Comparison of ENCODE assay signal across 8 mouse cellular contexts in the genomic region with DNA sequence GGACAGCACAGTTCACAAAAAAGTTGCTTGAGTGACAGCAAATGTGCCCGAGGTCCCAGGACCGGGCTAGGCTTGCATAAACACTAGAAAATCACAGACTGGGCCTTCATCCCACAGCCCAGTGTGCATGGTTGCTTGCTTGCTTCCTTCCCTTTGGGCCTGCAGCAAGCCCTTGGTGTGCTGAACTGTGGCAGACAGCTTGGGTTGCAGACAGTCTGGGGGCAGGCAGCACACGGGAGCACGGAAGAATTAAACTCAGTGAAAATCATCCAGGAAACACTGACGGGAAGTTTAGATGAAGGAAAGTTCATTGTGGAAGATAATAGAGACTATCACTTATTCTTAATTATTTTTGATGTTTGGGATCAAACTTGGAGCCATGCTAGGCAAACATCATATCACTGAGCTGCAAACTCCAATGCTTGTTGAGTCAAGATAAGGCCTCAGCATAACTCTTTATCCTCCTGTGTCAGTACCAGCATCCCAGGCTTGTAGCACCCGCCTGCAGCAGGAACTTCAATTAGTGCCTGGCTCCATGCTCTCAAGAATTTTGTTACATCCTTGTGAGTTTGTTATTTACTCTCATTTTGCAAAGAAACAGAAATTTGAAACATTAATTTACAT. TPM values are rescaled to one million over a fixed set of nuclear protein-coding genes. Genes with fewer than 3 reads are reported as not detected.
DNase-seq lines count a peak whose midpoint lies in the region; ATAC-seq and TF ChIP-seq lines count a peak whose summit lies in the region.

No protein-coding gene starts in this region.

- DNase-seq in heart, adult 8-10 months (ENCODE audit: low spot score) = no peak
- no peak for DNase-seq in forebrain, postnatal 0 days
- DNase-seq in urinary bladder, postnatal 25 days (ENCODE audit: low spot score) = no peak
- no peak for DNase-seq in layer of hippocampus, adult 9-11 months

- TF ChIP-seq CTCF in E14TG2a.4 (conservative IDR thresholded peaks at IDR 0.05; ENCODE audit: low read length) = no peak
- TF ChIP-seq CTCF in forebrain, postnatal 0 days (IDR thresholded peaks at IDR 0.05; ENCODE audit: low read depth) = no peak

- no peak for ATAC-seq in heart, embryonic 11.5 days (replicated peaks; ENCODE audit: insufficient number of reproducible peaks, low FRiP score, low TSS enrichment)
- ATAC-seq in forebrain, postnatal 0 days = peak; percentile 20; the same call in 1 of the 2 replicates
- ATAC-seq in liver, embryonic 15.5 days (ENCODE audit: insufficient read depth) = no peak; the same call in 1 of the 2 replicates
- no peak for ATAC-seq in megakaryocyte, adult 5-6 weeks (ENCODE audit: poor library complexity, severe bottlenecking)

- peaks cover 44% of the 10 kb centered on the region for H3K4me1 ChIP-seq in heart, embryonic 11.5 days (ENCODE audit: control insufficient read depth, insufficient read depth, low read length)
- peaks cover 94% of the 10 kb centered on the region for H3K4me1 ChIP-seq in E14TG2a.4 (replicated peaks; ENCODE audit: low read depth, low read length)
- no peaks in the 10 kb centered on the region for H3K4me1 ChIP-seq in forebrain, postnatal 0 days (ENCODE audit: insufficient read depth)
- H3K4me1 ChIP-seq in liver, embryonic 15.5 days (replicated peaks) = peaks cover 56% of the 10 kb centered on the region

- no peaks in the 10 kb centered on the region for H3K9me3 ChIP-seq in heart, embryonic 11.5 days (replicated peaks; ENCODE audit: control insufficient read depth, low read length)
- H3K9me3 ChIP-seq in E14TG2a.4 (ENCODE audit: low read length) = no peaks in the 10 kb centered on the region
- H3K9me3 ChIP-seq in forebrain, postnatal 0 days (ENCODE audit: low read length) = no peaks in the 10 kb centered on the region
- H3K9me3 ChIP-seq in liver, embryonic 15.5 days (replicated peaks) = no peaks in the 10 kb centered on the region

- H3K4me2 ChIP-seq in heart, embryonic 11.5 days = peak overlapping the region; percentile 34
- H3K4me2 ChIP-seq in forebrain, postnatal 0 days (ENCODE audit: low read depth) = no peak overlapping the region
- H3K4me2 ChIP-seq in liver, embryonic 15.5 days = no peak overlapping the region; the same call in 1 of the 2 replicates

- H3K27me3 ChIP-seq in heart, embryonic 11.5 days (ENCODE audit: control insufficient read depth, insufficient read depth, low read length) = no peaks in the 10 kb centered on the region
- peaks cover 20% of the 10 kb centered on the region; the same call in 1 of the 2 replicates for H3K27me3 ChIP-seq in E14TG2a.4 (ENCODE audit: insufficient read depth, low read length)
- H3K27me3 ChIP-seq in forebrain, postnatal 0 days (ENCODE audit: insufficient read depth, low read length) = no peaks in the 10 kb centered on the region
- no peaks in the 10 kb centered on the region for H3K27me3 ChIP-seq in liver, embryonic 15.5 days

- no peak overlapping the region for H3K4me3 ChIP-seq in heart, embryonic 11.5 days (ENCODE audit: low read depth, low read length)
- H3K4me3 ChIP-seq in E14TG2a.4 (replicated peaks; ENCODE audit: low read length) = peak overlapping the region; percentile 29; the same call in 1 of the 2 replicates
- H3K4me3 ChIP-seq in forebrain, postnatal 0 days (ENCODE audit: low read depth, low read length) = no peak overlapping the region
- H3K4me3 ChIP-seq in liver, embryonic 15.5 days (replicated peaks) = no peak overlapping the region

- H3K9ac ChIP-seq in heart, embryonic 11.5 days (ENCODE audit: low read depth, low read length) = no peak overlapping the region
- H3K9ac ChIP-seq in forebrain, postnatal 0 days = no peak overlapping the region
- H3K9ac ChIP-seq in liver, embryonic 15.5 days = no peak overlapping the region

- peak overlapping the region; percentile 75 for H3K27ac ChIP-seq in heart, embryonic 11.5 days (ENCODE audit: low read depth, low read length)
- no peak overlapping the region for H3K27ac ChIP-seq in forebrain, postnatal 0 days (ENCODE audit: low read depth, low read length)
- peak overlapping the region; percentile 41 for H3K27ac ChIP-seq in liver, embryonic 15.5 days (replicated peaks)

- H3K36me3 ChIP-seq in heart, embryonic 11.5 days (ENCODE audit: control insufficient read depth, insufficient read depth, low read length) = peaks cover 3% of the 10 kb centered on the region; the same call in 1 of the 2 replicates
- peaks cover 37% of the 10 kb centered on the region for H3K36me3 ChIP-seq in E14TG2a.4 (ENCODE audit: insufficient read depth, low read length)
- peaks cover 10% of the 10 kb centered on the region for H3K36me3 ChIP-seq in forebrain, postnatal 0 days (ENCODE audit: insufficient read depth)
- peaks cover 12% of the 10 kb centered on the region for H3K36me3 ChIP-seq in liver, embryonic 15.5 days (replicated peaks)

- 19% methylated on average over 6 of the region's 6 CpGs for WGBS in heart, embryonic 11.5 days (ENCODE audit: insufficient replicate concordance)
- WGBS in forebrain, postnatal 0 days = 26% methylated on average over 6 of the region's 6 CpGs
- WGBS in liver, embryonic 15.5 days (ENCODE audit: insufficient replicate concordance) = 29% methylated on average over 6 of the region's 6 CpGs

RNA-seq across cellular contexts. Expression of gene Nuak2, which starts 18.4 kb away (rescaled TPM):
- polyA plus RNA-seq in heart, embryonic 11.5 days (2014; fragmentation: Nextera tagmentation; extraction: Ambion mirVana) = 2.6 and 3.6 TPM in 2 replicates
- 1 to 10 TPM; 3.8 to 5.2 (median 4.0) TPM for total RNA-seq in heart, adult 8-10 months (2022)
- 4.4 and 4.5 TPM in 2 replicates for total RNA-seq in forebrain, postnatal 0 days (2014; rRNA removed)
- polyA plus RNA-seq in forebrain, postnatal 0 days (2015; fragmentation: Nextera tagmentation; extraction: Ambion mirVana) = 4.3 and 6.8 TPM in 2 replicates
- 3.1 and 3.6 TPM in 2 replicates for polyA plus RNA-seq in liver, embryonic 15.5 days (2015; fragmentation: Nextera tagmentation; extraction: Ambion mirVana)
- 23.9 and 24.2 TPM in 2 replicates for total RNA-seq in megakaryocyte, adult 5-6 weeks (2015)
- 14.3 and 16.7 TPM in 2 replicates for total RNA-seq in megakaryocyte, adult 5-6 weeks (2017)

RNA-seq across cellular contexts. Expression of gene Klhdc8a, which starts 35.9 kb away (rescaled TPM):
- 0.45 and 0.56 TPM in 2 replicates for polyA plus RNA-seq in heart, embryonic 11.5 days (2014; fragmentation: Nextera tagmentation; extraction: Ambion mirVana)
- 10 to 100 TPM; 11.8 to 22.9 (median 17.5) TPM for total RNA-seq in heart, adult 8-10 months (2022)
- 10.3 and 11.2 TPM in 2 replicates for total RNA-seq in forebrain, postnatal 0 days (2014; rRNA removed)
- 4.5 and 6.3 TPM in 2 replicates for polyA plus RNA-seq in forebrain, postnatal 0 days (2015; fragmentation: Nextera tagmentation; extraction: Ambion mirVana)
- polyA plus RNA-seq in liver, embryonic 15.5 days (2015; fragmentation: Nextera tagmentation; extraction: Ambion mirVana) = 0.07 and 0.08 TPM in 2 replicates
- not detected in 2 replicates for total RNA-seq in megakaryocyte, adult 5-6 weeks (2015)
- not detected in 2 replicates for total RNA-seq in megakaryocyte, adult 5-6 weeks (2017)

RNA-seq across cellular contexts. Expression of gene Tmcc2, which starts 56.8 kb away (rescaled TPM):
- 10.4 and 14.6 TPM in 2 replicates for polyA plus RNA-seq in heart, embryonic 11.5 days (2014; fragmentation: Nextera tagmentation; extraction: Ambion mirVana)
- total RNA-seq in heart, adult 8-10 months (2022) = 10 to 100 TPM; 27.5 to 31.3 (median 28.9) TPM
- 104 TPM in 2 replicates for total RNA-seq in forebrain, postnatal 0 days (2014; rRNA removed)
- polyA plus RNA-seq in forebrain, postnatal 0 days (2015; fragmentation: Nextera tagmentation; extraction: Ambion mirVana) = 37.4 and 41.9 TPM in 2 replicates
- 598 and 710 TPM in 2 replicates for polyA plus RNA-seq in liver, embryonic 15.5 days (2015; fragmentation: Nextera tagmentation; extraction: Ambion mirVana)
- 4.9 and 6.9 TPM in 2 replicates for total RNA-seq in megakaryocyte, adult 5-6 weeks (2015)
- 5.3 and 7.8 TPM in 2 replicates for total RNA-seq in megakaryocyte, adult 5-6 weeks (2017)

Comparison
In these comparisons a context has a peak if more than half of its experiments do, and no peak if none do; other contexts are left out.
1. RNA of gene Klhdc8a, which starts 35.9 kb away (total RNA-seq): 11.8 to 22.9 TPM in heart, adult 8-10 months and 10.3 to 11.2 TPM in forebrain, postnatal 0 days; not detected in megakaryocyte, adult 5-6 weeks; every median in the first group is over 10 times any median in the second.